Mouse (Mus musculus) adrenal gland, postnatal 10 days (tissue): ENCODE measurements around the gene Frem1. TPM values are rescaled to one million over a fixed set of nuclear protein-coding genes. Genes with fewer than 3 reads are reported as not detected.

ENCODE experiments used
- DNase-seq: peaks from one replicate; pipeline ENCODE4 v3.0.0; 2021; ENCODE audit warnings: mixed read lengths
- total RNA-seq, 2 experiments: library from RNA; stranded (reverse); gene quantifications; 2 replicates each; pipeline ENCODE4 v1.2.3; 2021

Gene Frem1
- total RNA-seq, 2 experiments from 2014 or later, result 4.2 to 6.0 TPM

- DNase-seq, result no peak
Measured at GRCm38 (mm10) chr4:82870931-82871330, 181.2 kb downstream of the Frem1 start.

DNA sequence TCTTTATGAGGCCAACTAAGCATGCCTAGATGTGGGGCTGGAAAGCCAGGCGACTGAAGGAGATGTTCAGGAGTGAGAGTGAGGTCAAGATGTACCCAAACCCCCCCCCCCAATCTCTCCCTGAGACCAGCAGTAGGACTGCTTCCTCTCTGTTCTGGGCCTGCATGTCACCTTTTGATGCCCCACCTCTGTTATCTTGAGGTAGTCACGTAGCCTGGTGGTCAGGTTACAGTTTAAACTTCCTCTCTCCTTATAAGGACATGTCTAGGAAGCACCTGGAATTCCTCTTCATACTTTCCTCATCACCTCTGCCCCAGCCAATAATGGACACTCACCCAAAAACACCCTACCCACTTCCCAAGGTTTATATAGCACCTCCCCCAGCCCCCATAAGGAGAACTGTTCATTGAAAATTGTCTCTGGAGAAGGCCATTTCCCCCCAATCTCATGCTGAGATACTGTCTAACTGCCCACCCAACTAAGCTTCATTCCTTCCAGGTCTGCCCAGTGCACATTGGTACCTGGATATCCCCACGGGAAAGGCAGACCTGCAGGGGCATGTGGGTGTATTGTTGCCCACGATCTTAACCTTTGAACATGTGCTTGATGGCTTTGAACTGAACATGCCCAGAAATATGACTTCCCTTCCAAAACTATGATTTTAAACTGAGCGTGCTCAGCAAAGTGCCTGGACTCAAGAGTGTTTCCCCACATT is 184.3 kb downstream of the Frem1 start:
- no peak for DNase-seq

GRCm38 (mm10) chr4:82867111-82867510 is 185.0 kb downstream of the Frem1 start:
- DNase-seq, result no peak

DNA sequence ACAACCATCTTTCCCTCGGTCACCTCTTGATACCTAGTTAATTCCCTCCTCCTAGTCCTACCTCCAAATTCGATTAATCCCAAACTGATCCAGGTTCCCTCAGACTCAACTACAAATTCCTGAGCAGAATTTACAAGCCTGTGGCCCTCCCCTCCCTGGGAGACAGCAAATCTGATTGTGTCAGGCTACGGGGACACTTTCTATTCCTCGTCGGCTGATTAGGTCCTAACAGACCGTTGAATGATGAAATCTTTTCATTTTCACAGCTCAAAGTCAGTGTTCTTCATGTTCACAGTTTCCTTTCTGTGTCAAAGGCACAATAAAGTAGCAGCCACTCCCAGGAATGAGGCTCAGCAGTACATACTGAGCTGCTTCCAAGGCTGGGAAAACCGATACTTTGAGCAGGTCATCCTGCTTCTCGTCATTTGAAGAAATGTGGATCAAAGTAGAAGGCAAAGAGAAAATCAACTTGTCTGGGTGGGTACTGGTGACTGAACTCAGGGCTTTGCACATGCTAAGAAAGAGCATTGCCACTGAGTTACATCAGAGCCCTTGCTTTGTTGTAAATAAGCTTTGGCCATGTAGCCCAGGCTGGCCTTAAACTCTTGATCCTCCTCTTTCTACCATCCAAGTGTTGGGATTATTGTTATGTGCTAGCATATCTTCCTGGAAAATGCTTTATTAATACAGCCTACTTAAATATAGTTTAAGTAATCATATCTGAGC is 187.0 kb downstream of the Frem1 start:
- DNase-seq, result no peak

- peak; percentile 12 for DNase-seq
Measured at GRCm38 (mm10) chr4:82863316-82863715, 188.8 kb downstream of the Frem1 start.

DNA sequence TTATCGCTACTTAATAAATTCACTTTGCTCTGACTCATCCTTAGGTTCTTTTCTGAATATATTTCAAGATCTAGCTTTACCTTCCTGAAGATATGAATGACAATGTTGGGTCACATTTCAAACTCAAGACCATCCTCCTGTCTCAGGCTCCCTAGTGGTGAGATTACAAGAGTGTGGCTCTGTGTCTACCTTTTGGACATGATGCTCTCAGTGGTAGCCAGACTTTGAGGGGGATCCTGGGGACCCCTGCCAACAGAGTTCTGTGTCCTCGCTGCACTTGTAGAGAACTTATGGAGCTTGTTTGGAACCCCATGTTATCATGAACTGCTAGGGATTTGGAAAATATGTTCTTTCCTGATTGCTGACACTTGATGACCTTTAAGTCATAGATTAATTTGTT is 190.7 kb downstream of the Frem1 start:
- DNase-seq, result no peak

DNA sequence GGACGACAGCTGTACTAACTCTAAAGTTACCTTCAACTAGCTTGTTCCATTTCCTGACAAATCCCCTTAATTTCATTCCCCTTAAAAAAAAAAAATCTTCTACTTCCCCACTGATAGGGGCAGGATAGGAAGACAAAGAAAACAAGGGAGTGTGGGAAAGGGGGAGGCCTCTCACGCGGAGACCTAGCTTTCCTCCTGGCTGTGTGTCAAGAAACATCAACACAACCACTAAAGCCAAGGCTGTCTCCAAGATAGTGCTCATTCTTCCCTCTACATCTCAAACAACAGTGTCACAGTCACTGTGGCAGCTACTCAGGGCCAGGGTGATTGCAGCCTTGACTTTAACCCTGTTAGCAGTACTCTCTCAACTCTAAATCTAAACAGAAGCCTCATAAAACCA is 191.6 kb downstream of the Frem1 start:
- DNase-seq, result peak; percentile 26

DNA sequence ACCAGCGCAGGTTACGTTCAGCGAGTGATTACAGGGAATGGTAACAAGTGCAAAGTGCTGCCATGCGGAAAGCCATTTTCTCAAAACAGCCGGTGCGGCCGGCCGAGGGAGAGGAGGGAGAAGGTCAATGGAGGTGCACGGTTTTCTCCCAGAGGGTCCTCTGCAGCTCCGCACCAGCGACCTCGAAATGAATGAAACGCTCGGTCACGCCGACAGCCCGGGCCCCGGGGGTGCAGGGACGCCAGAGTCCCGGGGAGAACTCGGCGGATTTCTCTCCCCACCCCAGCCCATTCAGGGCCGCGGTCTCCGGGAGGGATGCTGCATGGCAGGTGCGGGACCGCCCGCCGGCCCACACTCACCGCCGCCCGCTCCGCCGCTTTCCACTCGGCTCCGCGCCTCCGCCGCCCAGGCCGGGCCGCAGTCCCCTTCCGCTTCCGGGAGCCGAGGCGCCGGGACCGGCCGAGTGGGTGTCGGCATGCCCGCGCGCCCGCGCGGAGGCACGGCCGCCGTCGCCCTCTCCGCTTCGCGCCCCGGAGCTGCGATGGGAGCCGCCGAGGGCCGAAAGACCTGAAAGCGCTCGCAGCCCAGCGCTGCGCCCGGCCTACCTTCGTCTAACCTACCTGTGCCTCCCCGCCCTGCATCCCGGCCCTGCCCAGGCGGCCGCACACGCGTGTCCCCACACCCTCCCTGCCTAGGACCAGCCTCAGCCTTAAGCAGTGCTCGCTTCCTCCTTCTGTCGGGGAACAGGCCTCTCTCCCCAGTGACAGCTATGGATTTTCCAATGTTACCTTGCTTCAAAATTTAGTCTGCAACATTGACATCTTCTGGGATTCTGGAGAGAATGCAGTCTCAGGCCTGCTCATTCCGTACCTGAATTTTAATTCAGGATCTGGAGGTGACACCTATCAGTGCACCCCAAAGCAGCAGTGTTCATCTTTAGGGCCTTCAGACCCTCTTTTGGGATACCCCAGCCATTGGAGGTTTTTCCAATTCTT is 192.7 kb downstream of the Frem1 start, which contains the start of gene Zdhhc21:
TSS of gene Zdhhc21 (minus strand) at position 828 of the 995 bp plus-strand sequence.
- DNase-seq, result peak; percentile 89

DNA sequence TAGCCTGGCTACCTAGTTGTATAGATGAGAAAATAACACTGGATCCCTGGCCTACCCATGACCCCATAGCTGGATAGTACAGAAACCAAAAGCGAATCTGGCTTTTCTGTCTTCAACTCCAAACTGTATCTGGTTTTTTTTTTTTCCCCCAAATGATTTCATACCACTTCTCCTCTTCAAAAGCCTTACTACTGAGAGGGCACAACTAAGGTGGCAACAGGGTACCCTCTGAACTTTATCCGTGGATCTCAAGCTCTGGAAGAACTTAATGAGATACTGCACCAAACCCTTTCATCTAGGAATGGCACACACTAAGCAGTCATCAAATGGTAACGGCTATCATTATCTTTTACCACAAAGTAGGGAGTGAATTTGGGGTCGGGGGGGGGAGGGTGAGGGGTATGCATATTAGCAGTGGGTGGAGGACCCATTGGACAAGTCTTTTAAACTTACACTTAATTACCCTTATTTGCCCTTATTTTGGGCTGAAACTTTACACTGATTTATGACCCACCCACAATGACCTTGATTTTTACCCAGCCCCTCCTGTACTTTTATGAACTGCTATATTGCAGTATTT is 193.6 kb downstream of the Frem1 start:
- DNase-seq, result no peak

DNA sequence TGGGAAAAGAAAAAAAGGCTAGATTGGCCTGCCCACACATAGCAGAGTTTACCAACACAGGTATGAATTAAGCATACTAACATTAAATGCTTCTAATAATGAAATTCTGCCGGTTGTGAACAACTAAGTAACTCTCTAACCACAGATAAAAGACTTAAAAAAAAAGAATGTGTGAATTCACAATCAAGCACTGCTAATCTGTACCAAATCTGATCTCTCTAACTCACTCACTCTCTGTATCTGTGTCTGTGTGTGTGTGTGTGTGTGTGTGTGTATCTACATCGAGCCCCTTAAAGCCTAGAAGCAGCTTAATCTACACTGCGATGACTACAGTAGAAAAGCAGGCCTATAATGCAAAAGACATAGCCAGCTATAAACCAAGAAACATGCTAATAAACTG is 195.2 kb downstream of the Frem1 start:
- no peak for DNase-seq

GRCm38 (mm10) chr4:82853809-82854208 is 198.3 kb downstream of the Frem1 start:
- no peak for DNase-seq

GRCm38 (mm10) chr4:82848552-82849234 is 203.4 kb downstream of the Frem1 start:
- no peak for DNase-seq

Other genes starting within 250 kb of the Frem1 start
- 10 to 100 TPM; 17.8 to 19.5 TPM for gene Zdhhc21, start 192.4 kb downstream of the Frem1 start, total RNA-seq
- gene Cer1, start 167.2 kb downstream of the Frem1 start, total RNA-seq, result not detected